Mouse (Mus musculus) brain, embryonic 14.5 days (tissue): ENCODE results near the gene Idh1.

Experiments
- CTCF ChIP-seq: fragments of 200-500 bp; IDR thresholded peaks from 2 replicates; pipeline ENCODE4 v1.5.1; 2012; ENCODE audit warnings: inconsistent platforms, mild to moderate bottlenecking, moderate library complexity, borderline replicate concordance; ENCODE audit not compliant: insufficient read depth, insufficient read length; ENCODE audit errors: extremely low read depth
- POLR2A ChIP-seq: fragments of 200-500 bp; IDR thresholded peaks from 2 replicates; pipeline ENCODE4 v1.6.1; 2012; ENCODE audit warnings: mild to moderate bottlenecking, inconsistent platforms, borderline replicate concordance; ENCODE audit not compliant: poor library complexity, insufficient read depth, insufficient read length, severe bottlenecking; ENCODE audit errors: extremely low read depth

DNA sequence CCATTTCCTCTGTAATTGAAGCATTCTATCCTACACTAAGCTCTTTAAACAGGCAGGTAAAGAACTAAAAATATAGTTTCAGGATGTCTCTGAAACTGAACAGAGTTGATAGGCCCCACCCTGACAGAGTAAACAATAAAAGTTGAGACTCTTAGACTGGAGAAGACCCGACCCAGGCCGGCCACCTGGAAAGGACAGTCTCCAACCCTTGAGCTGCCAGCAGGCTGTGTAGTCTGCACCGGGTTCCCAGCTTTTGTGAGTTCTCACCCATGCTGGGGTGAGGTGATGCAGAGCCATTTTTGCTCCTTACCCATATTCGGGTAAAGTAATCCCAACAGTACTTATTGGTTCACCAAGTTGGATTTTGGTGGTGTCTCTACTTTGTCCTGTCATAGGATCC lies 10.1 kb downstream of the Idh1 start:
- no peak for TF ChIP-seq CTCF
- TF ChIP-seq POLR2A, result no peak
